Mouse (Mus musculus) layer of hippocampus, adult 9-10 months (tissue): ENCODE measurements around the gene Skint11.
"Not testable (repeated sequence)": the region's sequence is repeated elsewhere in the genome, so short reads cannot be mapped to it uniquely, and the experiment has no call there.

Experiments
- DNase-seq: peaks from one replicate; pipeline ENCODE4 v3.0.0; 2022; ENCODE audit warnings: low spot score

Gene Skint11

GRCm38 (mm10) chr4:114163084-114163483 lies at the start of gene Skint11:
Skint11 (plus strand) TSS chr4:114163384.
- DNase-seq: no peak

- no peak for DNase-seq
Measured at GRCm38 (mm10) chr4:114161149-114161548, 2.0 kb upstream of the Skint11 start.

GRCm38 (mm10) chr4:114172898-114173297 lies 9.7 kb downstream of the Skint11 start:
- not testable (repeated sequence) for DNase-seq

- DNase-seq: not testable (repeated sequence)
Measured at GRCm38 (mm10) chr4:114256906-114257305, 93.7 kb downstream of the Skint11 start.
